Mouse (Mus musculus): ENCODE results near the gene Ppp4r3a. TPM values are rescaled to one million over a fixed set of nuclear protein-coding genes. Genes with fewer than 3 reads are reported as not detected.

Ppp4r3a gene
- total RNA-seq, 2 experiments from 2014 or later = 44.2 to 44.6 TPM

DNA sequence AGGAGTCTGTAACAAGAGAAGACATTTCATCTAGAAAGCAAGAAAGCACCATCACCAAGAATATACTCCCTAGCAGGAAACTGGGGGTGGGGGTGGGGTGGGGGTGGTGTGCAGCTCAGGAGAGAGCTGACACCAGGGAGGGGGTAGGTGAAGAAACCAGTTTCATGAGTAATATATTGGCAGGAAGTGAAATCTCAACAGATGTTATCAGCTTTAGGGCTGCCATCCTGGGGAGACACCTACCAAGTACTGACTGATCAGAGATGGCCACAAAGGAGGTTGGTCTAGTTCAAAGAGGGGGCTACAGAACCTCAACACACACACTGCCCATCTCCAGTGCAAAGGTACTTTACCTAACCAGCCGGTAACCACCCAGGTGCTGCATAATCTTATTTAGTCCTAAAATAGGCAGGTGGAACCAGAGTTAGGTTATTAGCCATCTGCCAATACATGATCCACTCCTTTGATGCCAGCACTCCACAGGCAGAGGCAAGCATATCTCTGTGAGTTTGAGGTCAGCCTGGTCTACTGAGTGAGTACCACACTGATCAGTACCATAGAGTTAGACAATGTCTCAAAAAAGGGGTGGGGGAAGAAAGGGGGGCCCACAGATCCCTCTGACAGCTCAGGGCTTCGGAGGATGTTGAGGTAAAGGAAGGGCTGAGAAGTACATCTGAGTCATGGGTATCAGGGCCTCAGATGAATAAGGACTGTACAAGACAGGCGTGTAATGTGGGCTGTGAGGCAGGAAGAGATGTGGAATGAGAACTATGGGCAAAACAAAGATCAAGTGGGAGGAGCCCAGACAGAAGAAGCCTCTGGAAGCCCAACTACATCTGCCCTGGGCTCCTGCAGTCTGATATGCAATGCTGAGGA lies 89.1 kb downstream of the Ppp4r3a start:
- no peak for DNase-seq (ENCODE audit: low spot score in 2 of 2)

DNA sequence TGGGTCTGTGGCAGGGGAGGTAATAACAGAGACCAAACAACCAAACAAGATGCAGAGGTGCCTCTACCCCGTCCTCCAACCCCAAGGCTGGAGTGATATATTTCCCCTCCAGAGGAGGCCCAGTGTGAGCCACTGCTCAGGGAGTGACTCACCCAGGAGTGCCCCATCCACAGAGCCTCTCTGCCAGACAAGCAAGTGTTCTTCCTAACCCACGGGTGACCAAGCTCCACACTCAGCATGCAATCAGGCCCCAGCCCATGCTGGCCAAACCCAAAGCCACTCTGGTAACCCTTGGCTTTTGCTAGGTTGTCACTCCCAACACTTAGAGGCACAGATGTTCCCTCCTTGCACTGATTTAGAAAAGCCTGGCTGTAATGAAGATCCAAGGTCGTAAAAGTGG lies 90.4 kb downstream of the Ppp4r3a start:
- no peak for DNase-seq (ENCODE audit: low spot score in 2 of 2)

- no peak for DNase-seq (ENCODE audit: low spot score in 2 of 2)
These were observed 91.0 kb downstream of the Ppp4r3a start for GRCm38 (mm10) chr12:100992505-100992904.

GRCm38 (mm10) chr12:100991119-100991518 lies 92.4 kb downstream of the Ppp4r3a start:
- DNase-seq (ENCODE audit: low spot score in 2 of 2) = no peak

DNA sequence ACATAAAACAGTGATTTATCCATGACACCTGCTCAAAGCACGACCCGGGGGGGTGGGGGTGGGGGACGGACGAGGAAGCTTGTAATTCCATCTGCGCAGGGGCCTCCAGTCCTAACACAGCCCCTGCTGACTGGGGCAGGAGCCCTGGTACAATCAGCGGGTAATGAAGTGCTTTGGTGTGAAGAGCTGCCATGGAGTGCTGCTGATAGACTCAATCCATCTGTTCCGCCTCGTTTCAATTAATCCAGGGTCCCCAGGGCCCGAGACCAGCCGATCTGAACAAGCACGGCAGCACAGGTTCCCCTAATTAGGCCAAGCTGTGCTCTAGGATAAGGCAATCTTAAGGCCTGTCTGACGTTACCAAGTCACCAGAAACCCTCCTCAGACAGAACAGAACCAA lies 93.2 kb downstream of the Ppp4r3a start:
- no peak for DNase-seq (ENCODE audit: low spot score in 2 of 2)

GRCm38 (mm10) chr12:100989780-100990288 lies 93.7 kb downstream of the Ppp4r3a start:
- DNase-seq (ENCODE audit: low spot score in 2 of 2) = no peak

Small RNA genes within 50 kb of the gene (microRNA-seq; reads per million reads assigned to microRNA genes)
- gene Mir1190 = 0 reads per million in 2 experiments

Other genes starting within 250 kb of the Ppp4r3a start
- gene Gpr68, start 175.5 kb downstream of the Ppp4r3a start, total RNA-seq (2021) = 10 to 100 TPM; 18.0 to 19.0 TPM
- 10 to 100 TPM; 19.1 to 24.0 TPM for gene Ccdc88c, start 54.6 kb downstream of the Ppp4r3a start, total RNA-seq (2021)